Mouse (Mus musculus): ENCODE measurements around the gene Tnp2. TPM values are rescaled to one million over a fixed set of nuclear protein-coding genes. Genes with fewer than 3 reads are reported as not detected.

Gene Tnp2
- polyA plus RNA-seq (2014; fragmentation: Illumina TruSeq; extraction: RNeasy Lipid Tissue Mini Kit (QIAGEN cat#74804); ENCODE audit: low read depth, low replicate concordance), result not detected

GRCm38 (mm10) chr16:10788271-10788670 lies at the start of gene Tnp2:
Tnp2 (minus strand) TSS chr16:10788660.

DNA sequence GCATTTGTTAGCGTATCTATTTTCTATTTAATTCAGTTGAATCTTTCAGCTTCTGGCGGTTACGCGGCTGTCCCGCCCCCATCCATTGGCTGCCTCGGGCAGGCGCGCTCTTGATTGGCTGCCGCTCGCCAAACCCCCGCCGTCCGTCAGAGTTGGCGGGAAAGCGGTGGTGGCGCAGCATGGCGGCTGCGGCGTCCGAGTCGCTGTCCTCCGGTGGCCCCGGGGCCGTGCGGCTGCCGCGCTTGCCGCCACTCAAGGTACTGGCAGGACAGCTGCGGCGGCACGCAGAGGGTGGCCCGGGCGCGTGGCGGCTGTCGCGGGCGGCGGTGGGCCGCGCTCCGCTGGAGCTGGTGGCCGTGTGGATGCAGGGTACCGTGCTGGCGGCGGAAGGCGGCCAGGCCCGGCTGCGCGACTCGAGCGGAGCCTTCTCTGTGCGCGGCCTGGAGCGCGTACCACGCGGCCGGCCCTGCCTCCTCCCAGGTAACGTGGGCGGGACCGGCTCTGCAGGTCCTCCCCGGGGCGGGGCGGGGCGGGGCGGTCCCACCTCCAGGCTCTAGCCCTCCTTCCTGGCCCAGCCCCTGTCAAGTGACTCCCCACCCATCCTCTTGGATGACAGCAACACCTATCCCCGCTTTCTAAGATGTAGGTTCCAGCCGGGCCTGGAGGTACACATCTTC lies 46.6 kb upstream of the Tnp2 start, which contains the start of gene Rmi2:
Gene Rmi2 (plus strand): TSS at position 149 of the 677 bp plus-strand sequence.

DNA sequence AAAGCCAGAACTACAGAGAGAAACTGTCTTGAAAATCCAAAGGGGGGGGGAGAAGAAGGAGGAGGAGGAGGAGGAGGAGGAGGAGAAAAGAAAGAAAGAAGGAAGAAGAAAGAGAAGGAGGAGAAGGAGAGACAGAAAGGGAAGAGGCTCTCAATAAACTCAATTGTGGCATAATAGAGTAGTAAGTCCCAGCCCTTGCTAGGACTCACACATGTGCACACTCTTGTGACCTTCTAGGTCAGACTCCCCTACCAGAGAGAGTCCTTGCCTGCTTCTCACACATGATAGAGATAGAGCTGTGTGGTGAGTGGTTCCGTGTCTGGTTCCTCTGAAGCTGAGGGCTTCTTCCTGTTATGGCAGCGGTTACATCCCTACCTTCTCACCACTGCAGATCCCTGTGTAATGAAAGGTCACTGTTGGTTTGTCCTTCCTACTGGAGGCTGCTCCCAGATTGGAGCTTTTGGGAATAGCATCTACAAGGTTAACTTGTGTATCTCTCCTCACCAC lies 24.5 kb upstream of the Tnp2 start, which contains the start of gene Gm11172:
Gene Gm11172 (plus strand): TSS at position 51 of the 507 bp plus-strand sequence.

GRCm38 (mm10) chr16:10805789-10806527 lies 17.5 kb upstream of the Tnp2 start, which contains the start of gene Prm1:
Prm1 (minus strand) TSS chr16:10805839.

GRCm38 (mm10) chr16:10796034-10796433 lies 7.6 kb upstream of the Tnp2 start, which contains the start of gene Prm2:
Prm2 (minus strand) TSS chr16:10796134.

DNA sequence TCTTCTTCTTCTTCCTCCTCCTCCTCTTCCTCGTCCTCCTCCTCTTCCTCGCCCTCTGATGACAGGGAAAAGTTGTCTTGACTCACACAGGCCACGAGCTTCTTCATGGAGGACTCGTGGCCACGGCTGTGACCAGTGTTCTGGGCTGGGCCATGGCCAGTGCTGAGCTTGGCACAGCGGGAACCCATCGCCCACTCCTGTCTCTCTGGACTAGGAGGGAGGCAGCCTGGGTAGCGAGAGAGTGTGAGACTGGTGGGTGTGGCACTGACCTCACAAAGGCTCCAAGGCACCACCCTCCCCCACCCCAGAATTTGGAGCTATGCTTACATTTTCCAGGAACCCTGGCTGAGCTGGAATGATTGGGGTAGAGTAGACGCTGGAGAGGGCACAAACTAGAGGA lies 2.2 kb upstream of the Tnp2 start, which contains the start of gene Prm3:
Gene Prm3 (minus strand): TSS at position 213 of the 400 bp plus-strand sequence.

DNA sequence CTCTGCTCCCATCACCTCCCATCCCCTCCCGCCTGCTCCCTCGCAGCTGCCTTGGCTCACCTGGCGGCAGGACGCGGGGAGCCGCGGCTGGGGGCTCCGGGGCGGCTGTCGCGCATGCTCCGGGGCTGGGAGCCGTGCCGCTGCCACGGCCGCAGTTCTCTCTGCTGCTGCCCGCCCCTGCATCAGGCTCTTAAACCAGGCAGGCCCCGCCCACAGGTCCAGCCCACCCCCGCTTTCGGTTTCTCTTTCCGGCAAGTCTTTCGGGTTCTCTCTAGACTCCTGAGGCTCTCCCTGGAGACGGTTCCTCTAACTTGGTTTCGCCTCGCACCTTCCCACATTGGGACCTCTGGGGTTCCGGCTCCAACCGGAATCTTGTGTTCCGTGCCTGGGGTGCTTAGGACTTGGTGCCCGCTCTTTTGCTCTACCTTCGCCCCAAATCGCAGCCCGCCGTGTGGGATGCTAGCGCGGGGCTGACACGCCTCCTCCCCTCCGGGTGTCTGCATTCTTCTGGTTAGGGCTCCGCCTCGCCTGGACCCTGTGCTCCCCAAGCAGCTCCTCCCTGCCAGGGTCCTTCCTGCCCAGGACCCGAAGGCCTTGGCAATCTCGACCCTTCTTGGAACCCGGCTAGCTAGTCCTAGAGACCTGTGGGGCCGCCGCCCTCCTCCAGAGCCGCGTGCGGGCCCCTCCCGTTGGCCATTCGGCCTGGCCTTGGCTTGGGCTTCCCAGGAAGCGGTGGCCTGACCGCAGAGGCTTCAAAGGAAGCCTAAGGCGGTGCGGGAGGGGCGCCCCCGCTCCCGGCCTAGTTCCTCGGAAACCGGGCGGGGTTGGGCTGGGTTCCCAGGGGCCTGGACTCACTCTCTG lies 2.9 kb downstream of the Tnp2 start, which contains the start of gene Socs1:
Gene Socs1 (minus strand): TSS at position 166 of the 861 bp plus-strand sequence.

Other genes with a start within 250 kb of the Tnp2 start
- 5.7 TPM for gene Dexi, start 245.6 kb downstream of the Tnp2 start, polyA plus RNA-seq (2014; fragmentation: Illumina TruSeq; extraction: RNeasy Lipid Tissue Mini Kit (QIAGEN cat#74804); ENCODE audit: low read depth, low replicate concordance)
- 5.9 TPM for gene Clec16a, start 243.3 kb downstream of the Tnp2 start, polyA plus RNA-seq (2014; fragmentation: Illumina TruSeq; extraction: RNeasy Lipid Tissue Mini Kit (QIAGEN cat#74804); ENCODE audit: low read depth, low replicate concordance)
- not detected for gene Socs1, start 3.1 kb downstream of the Tnp2 start, polyA plus RNA-seq (2014; fragmentation: Illumina TruSeq; extraction: RNeasy Lipid Tissue Mini Kit (QIAGEN cat#74804); ENCODE audit: low read depth, low replicate concordance)
- not detected for gene Prm3, start 2.3 kb upstream of the Tnp2 start, polyA plus RNA-seq (2014; fragmentation: Illumina TruSeq; extraction: RNeasy Lipid Tissue Mini Kit (QIAGEN cat#74804); ENCODE audit: low read depth, low replicate concordance)
- gene Prm2, start 7.5 kb upstream of the Tnp2 start, polyA plus RNA-seq (2014; fragmentation: Illumina TruSeq; extraction: RNeasy Lipid Tissue Mini Kit (QIAGEN cat#74804); ENCODE audit: low read depth, low replicate concordance), result not detected
- 1.2 TPM for gene Prm1, start 17.2 kb upstream of the Tnp2 start, polyA plus RNA-seq (2014; fragmentation: Illumina TruSeq; extraction: RNeasy Lipid Tissue Mini Kit (QIAGEN cat#74804); ENCODE audit: low read depth, low replicate concordance)
- gene Gm11172, start 24.3 kb upstream of the Tnp2 start, polyA plus RNA-seq (2014; fragmentation: Illumina TruSeq; extraction: RNeasy Lipid Tissue Mini Kit (QIAGEN cat#74804); ENCODE audit: low read depth, low replicate concordance), result not detected
- not detected for gene Rmi2, start 46.4 kb upstream of the Tnp2 start, polyA plus RNA-seq (2014; fragmentation: Illumina TruSeq; extraction: RNeasy Lipid Tissue Mini Kit (QIAGEN cat#74804); ENCODE audit: low read depth, low replicate concordance)